8 mouse cellular contexts compared by ENCODE assay signal in the genomic region with DNA sequence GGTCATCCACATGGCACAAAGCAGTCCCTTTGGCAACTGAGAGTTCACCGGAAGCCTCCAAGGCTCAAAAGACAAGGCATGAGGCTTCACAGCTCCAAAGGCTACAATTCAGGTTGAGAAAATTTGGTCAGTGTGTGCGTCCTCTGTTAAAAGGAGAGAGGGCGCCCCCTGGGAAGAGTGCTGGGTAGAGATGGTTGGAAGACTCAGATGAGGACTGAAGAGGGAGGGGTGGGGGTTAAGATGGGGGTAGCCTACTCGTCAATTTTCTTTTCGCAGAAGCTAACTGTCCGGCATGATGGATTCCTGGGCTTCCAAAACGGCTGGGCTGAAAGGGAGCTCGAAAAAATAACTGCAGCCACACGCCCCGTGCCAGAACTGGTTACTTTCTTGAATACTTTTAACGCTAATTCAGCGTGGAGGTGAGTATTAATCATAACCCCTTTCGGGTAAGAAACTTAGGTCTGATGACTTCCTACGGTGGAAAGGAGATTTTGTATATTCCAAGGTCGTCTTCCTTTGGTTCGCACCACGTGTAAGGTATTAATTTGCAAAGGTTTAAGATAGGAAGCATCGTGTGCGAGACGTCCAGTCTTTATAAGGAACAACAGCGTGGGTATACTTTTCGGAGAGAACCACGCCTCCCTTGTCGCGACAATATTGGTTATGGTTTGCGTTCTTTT. TPM values are rescaled to one million over a fixed set of nuclear protein-coding genes. Genes with fewer than 3 reads are reported as not detected.
DNase-seq lines count a peak whose midpoint lies in the region; ATAC-seq lines count a peak whose summit lies in the region.

TSS of gene Fbxl19 (plus strand) at position 178 of the 680 bp plus-strand sequence.

- WGBS in embryonic facial prominence, embryonic 11.5 days, result under 1% methylated on average over 26 of the region's 26 CpGs
- WGBS in limb, embryonic 13.5 days, result 1% methylated on average over 26 of the region's 26 CpGs
- WGBS in midbrain, embryonic 16.5 days, result under 1% methylated on average over 26 of the region's 26 CpGs
- under 1% methylated on average over 26 of the region's 26 CpGs for WGBS in stomach, embryonic 15.5 days

- peak within 1 kb of the TSS; percentile 55 for H3K4me2 ChIP-seq in embryonic facial prominence, embryonic 11.5 days (ENCODE audit: low read depth, low read length)
- H3K4me2 ChIP-seq in limb, embryonic 13.5 days (replicated peaks), result peak within 1 kb of the TSS; percentile 85
- peak within 1 kb of the TSS; percentile 63 for H3K4me2 ChIP-seq in midbrain, embryonic 16.5 days (ENCODE audit: low read length)
- H3K4me2 ChIP-seq in stomach, embryonic 15.5 days, result peak within 1 kb of the TSS; percentile 87

- peaks cover 3% of the 10 kb centered on the region for H3K36me3 ChIP-seq in embryonic facial prominence, embryonic 11.5 days (replicated peaks; ENCODE audit: control insufficient read depth, insufficient read depth, low read depth, low read length)
- H3K36me3 ChIP-seq in limb, embryonic 13.5 days, result peaks cover 17% of the 10 kb centered on the region
- peaks cover 4% of the 10 kb centered on the region; the same call in 1 of the 2 replicates for H3K36me3 ChIP-seq in midbrain, embryonic 16.5 days (ENCODE audit: control insufficient read depth, insufficient read depth, low read length)
- H3K36me3 ChIP-seq in stomach, embryonic 15.5 days, result peaks cover 15% of the 10 kb centered on the region

- no peaks in the 10 kb centered on the region for H3K27me3 ChIP-seq in embryonic facial prominence, embryonic 11.5 days (ENCODE audit: control insufficient read depth, insufficient read depth, low read length)
- no peaks in the 10 kb centered on the region for H3K27me3 ChIP-seq in limb, embryonic 13.5 days
- H3K27me3 ChIP-seq in midbrain, embryonic 16.5 days (ENCODE audit: control insufficient read depth, insufficient read depth, low read depth, low read length), result no peaks in the 10 kb centered on the region
- no peaks in the 10 kb centered on the region for H3K27me3 ChIP-seq in stomach, embryonic 15.5 days (replicated peaks)

- ATAC-seq in embryonic facial prominence, embryonic 11.5 days (replicated peaks; ENCODE audit: insufficient number of reproducible peaks, low FRiP score, low TSS enrichment, low read depth), result no peak
- no peak for ATAC-seq in limb, embryonic 13.5 days (ENCODE audit: low FRiP score, low read depth)
- ATAC-seq in midbrain, embryonic 16.5 days, result no peak
- no peak for ATAC-seq in stomach, embryonic 15.5 days (ENCODE audit: insufficient read depth, low FRiP score, low read depth)

- no peaks in the 10 kb centered on the region for H3K9me3 ChIP-seq in embryonic facial prominence, embryonic 11.5 days (replicated peaks; ENCODE audit: control insufficient read depth, low read length)
- no peaks in the 10 kb centered on the region for H3K9me3 ChIP-seq in limb, embryonic 13.5 days
- H3K9me3 ChIP-seq in midbrain, embryonic 16.5 days (replicated peaks; ENCODE audit: control insufficient read depth, low read length, poor library complexity, severe bottlenecking), result no peaks in the 10 kb centered on the region
- no peaks in the 10 kb centered on the region for H3K9me3 ChIP-seq in stomach, embryonic 15.5 days

- peak within 1 kb of the TSS; percentile 88 for H3K4me3 ChIP-seq in embryonic facial prominence, embryonic 11.5 days (ENCODE audit: low read depth, low read length)
- peak within 1 kb of the TSS; percentile 96 for H3K4me3 ChIP-seq in limb, embryonic 13.5 days
- H3K4me3 ChIP-seq in midbrain, embryonic 16.5 days (ENCODE audit: low read depth, low read length), result peak within 1 kb of the TSS; percentile 87
- H3K4me3 ChIP-seq in stomach, embryonic 15.5 days (replicated peaks), result peak within 1 kb of the TSS; percentile 81

- peak; percentile 84 for DNase-seq in 3T3-L1 (ENCODE audit: low read depth, low spot score)
- DNase-seq in adrenal gland, adult 8-10 months, result peak; percentile 70
- DNase-seq in embryonic facial prominence, embryonic 11.5 days (ENCODE audit: low spot score), result peak; percentile 87
- DNase-seq in heart, adult 9 months (ENCODE audit: low spot score in 2 of 2), result peak; percentile 51 to 64
- peak; percentile 85 for DNase-seq in kidney, adult 9 months

- peak within 1 kb of the TSS; percentile 95 for H3K27ac ChIP-seq in embryonic facial prominence, embryonic 11.5 days (replicated peaks; ENCODE audit: low read depth, low read length)
- H3K27ac ChIP-seq in limb, embryonic 13.5 days, result peak within 1 kb of the TSS; percentile 93
- H3K27ac ChIP-seq in midbrain, embryonic 16.5 days (ENCODE audit: low read length), result peak within 1 kb of the TSS; percentile 77
- H3K27ac ChIP-seq in stomach, embryonic 15.5 days, result peak within 1 kb of the TSS; percentile 92

- no peaks in the 10 kb centered on the region for H3K4me1 ChIP-seq in embryonic facial prominence, embryonic 11.5 days (ENCODE audit: control insufficient read depth, insufficient read depth, low read length)
- H3K4me1 ChIP-seq in limb, embryonic 13.5 days, result peaks cover 22% of the 10 kb centered on the region
- H3K4me1 ChIP-seq in midbrain, embryonic 16.5 days (ENCODE audit: control insufficient read depth, insufficient read depth, low read length), result peaks cover 17% of the 10 kb centered on the region
- H3K4me1 ChIP-seq in stomach, embryonic 15.5 days, result peaks cover 19% of the 10 kb centered on the region

- H3K9ac ChIP-seq in embryonic facial prominence, embryonic 11.5 days (replicated peaks; ENCODE audit: low read length), result peak within 1 kb of the TSS; percentile 71
- peak within 1 kb of the TSS; percentile 92 for H3K9ac ChIP-seq in limb, embryonic 13.5 days
- peak within 1 kb of the TSS; percentile 42; the same call in 1 of the 2 replicates for H3K9ac ChIP-seq in midbrain, embryonic 16.5 days (ENCODE audit: low read depth, low read length)
- peak within 1 kb of the TSS; percentile 9; the same call in 1 of the 2 replicates for H3K9ac ChIP-seq in stomach, embryonic 15.5 days

RNA-seq across cellular contexts. Expression of gene Fbxl19, which starts in this region (rescaled TPM):
- 10 to 100 TPM; 13.5 to 18.6 (median 16.5) TPM for total RNA-seq in adrenal gland, adult 8-10 months (2022)
- polyA plus RNA-seq in embryonic facial prominence, embryonic 11.5 days (2014; fragmentation: Nextera tagmentation; extraction: Ambion mirVana), result 9.4 and 9.5 TPM in 2 replicates
- 6.7 TPM in 2 replicates for polyA plus RNA-seq in limb, embryonic 13.5 days (2015; fragmentation: Nextera tagmentation; extraction: Ambion mirVana)
- polyA plus RNA-seq in midbrain, embryonic 16.5 days (2015; fragmentation: Nextera tagmentation; extraction: Ambion mirVana), result 7.4 and 8.0 TPM in 2 replicates
- 3.8 and 4.8 TPM in 2 replicates for polyA plus RNA-seq in stomach, embryonic 15.5 days (2015; fragmentation: Nextera tagmentation; extraction: Ambion mirVana)

Comparison
In these comparisons a context has a peak if more than half of its experiments do, and no peak if none do; other contexts are left out.
1. H3K9ac ChIP-seq: peak in every context shown above with its lines; median percentile 92 in limb, embryonic 13.5 days; 71 in embryonic facial prominence, embryonic 11.5 days; 42 in midbrain, embryonic 16.5 days; 9 in stomach, embryonic 15.5 days.